Mouse (Mus musculus) spleen, postnatal 36 days (tissue): ENCODE measurements around the gene Astn1.

Source experiments
- DNase-seq, 2 experiments: peaks; one replicate each; pipeline ENCODE4 v3.0.0; 2022; ENCODE audit warnings: low spot score in 2 of 2, mixed read lengths in 1 of 2

Astn1 gene

GRCm38 (mm10) chr1:158607201-158607600 is 245.1 kb downstream of the Astn1 start:
- DNase-seq, result no peak

DNA sequence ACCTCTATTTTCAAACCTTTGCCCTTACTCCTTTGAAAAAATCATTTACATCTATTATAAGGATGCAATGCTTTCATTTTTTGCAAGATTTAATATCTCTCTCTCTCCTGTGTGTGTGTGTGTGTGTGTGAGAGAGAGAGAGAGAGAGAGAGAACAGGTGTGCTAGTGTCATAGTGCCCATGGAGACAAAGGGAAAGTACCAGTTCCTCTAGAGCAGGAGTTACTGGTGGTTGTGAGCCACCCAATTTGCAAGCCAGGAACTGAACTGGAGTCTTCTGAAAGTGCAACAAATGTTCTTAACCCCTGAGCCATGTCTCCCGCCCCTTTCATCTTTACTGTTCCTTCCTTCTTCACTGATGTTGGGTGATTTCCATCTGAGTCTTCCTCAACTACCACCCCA is 253.1 kb downstream of the Astn1 start:
- DNase-seq, result no peak

GRCm38 (mm10) chr1:158617943-158618342 is 255.9 kb downstream of the Astn1 start:
- no peak for DNase-seq

DNA sequence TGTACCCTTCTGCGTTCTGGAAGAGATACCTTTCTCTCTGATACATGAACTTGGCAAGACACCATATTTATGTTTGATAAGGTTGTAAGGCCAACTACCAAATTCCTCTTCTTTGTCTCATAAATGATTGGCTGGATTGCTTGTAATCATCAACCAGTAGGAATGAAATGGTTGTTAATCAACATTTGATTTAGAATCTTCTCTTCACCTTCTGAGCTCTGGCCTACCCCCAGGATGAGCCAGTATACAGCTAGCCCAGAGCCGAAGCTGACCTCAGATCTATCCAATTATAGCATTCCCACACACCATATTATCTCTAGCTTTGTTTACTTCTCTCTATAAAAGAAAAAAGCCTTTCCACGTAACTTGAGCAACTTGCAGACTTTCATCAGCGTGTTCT is 270.9 kb downstream of the Astn1 start:
- DNase-seq, result no peak

DNA sequence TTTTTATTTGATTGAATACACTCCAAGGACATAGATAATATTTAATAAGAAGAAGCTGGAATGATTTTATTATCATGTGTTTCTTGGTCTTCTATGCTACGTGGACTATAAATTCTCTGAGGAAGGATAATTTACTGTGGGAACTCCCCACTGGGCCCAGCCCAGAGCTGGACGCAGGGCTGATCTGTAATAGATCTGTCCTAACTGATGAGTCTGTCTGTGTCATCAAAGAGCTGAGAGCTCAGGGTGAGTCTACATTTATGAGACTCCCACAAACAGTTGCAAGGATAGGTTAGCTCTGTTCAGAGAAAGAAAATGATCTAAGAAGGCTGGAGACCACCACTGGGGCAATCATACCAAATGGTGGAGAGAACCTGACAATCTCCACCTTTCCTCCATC is 271.4 kb downstream of the Astn1 start:
- DNase-seq, result no peak

GRCm38 (mm10) chr1:158641306-158641705 is 279.2 kb downstream of the Astn1 start:
- no peak for DNase-seq

GRCm38 (mm10) chr1:158642247-158642646 is 280.2 kb downstream of the Astn1 start:
- no peak for DNase-seq

DNA sequence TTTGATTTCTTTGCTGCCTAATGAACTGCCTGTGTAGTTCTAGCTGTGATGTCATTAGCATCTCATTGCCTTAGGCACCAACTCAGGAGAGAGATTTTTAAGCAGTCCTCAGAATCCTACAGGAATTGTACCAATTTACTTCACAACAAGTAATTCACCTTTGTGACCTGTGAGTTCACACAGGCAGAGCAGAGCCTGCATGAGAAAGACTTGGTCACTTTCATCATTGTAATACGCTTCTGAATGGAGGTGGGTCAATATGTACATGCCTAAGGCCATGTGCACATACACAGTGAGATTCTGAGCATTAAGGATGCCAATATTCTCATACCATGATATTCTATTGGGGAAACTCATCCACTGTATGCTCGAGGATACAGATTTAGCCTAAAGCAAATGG is 290.7 kb downstream of the Astn1 start:
- DNase-seq, result no peak

GRCm38 (mm10) chr1:158653808-158654520 is 291.9 kb downstream of the Astn1 start:
- no peak for DNase-seq

DNA sequence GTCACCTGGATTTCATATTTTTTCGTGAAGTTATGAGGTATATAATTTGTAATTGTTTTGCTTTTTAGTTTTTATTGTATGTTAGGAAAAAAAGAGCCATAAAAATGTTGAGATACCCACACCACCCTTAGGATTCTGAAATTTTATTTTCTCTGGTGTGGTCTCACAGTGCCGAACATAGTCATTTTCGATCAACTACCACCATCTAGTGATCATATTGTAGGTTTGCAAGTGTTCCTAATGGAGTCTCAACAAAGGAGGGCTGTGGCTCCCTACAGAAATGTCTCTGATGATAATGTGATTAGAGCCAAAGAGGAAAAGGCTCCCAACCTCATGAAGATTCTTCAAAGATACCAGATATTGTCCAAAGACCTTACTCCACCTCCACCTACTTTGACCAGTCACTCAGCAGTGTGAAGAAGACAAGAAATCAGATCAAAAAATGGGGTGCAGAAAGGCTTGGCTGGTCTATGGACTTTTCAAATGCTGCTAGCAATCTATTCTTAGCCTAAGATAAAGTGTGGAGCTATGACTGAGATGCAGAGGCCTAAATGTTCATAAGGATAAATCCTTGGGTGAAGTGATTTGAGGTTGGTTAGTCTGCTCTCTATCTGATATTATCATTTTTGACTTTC is 292.6 kb downstream of the Astn1 start:
- no peak for DNase-seq

- no peak for DNase-seq
Observed at GRCm38 (mm10) chr1:158656986-158657385, 294.9 kb downstream of the Astn1 start.

GRCm38 (mm10) chr1:158666001-158666400 is 303.9 kb downstream of the Astn1 start:
- DNase-seq, result no peak

- DNase-seq, result peak in 1 of 2 experiments; percentile 1
Observed at GRCm38 (mm10) chr1:158669971-158670592, 308.0 kb downstream of the Astn1 start.

DNA sequence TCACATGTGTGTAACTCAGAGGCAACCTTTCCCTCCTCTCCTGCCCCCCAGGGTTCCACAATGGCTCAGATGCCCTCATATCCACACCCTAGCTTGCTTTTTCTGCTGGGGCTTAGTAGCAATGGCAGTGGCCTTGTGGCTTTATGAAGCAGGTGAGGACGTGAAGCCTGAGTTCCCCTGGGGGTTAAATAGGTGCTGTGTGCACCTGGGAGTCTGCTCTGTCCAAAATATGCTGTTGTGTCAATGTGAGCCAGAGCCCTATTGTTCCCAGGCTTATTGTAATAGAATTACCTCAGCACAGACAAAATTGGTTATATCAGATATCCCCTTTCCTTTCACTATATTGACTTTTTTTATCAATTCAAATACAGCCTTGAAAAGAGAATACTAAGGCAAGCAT is 325.7 kb downstream of the Astn1 start:
- no peak for DNase-seq

- DNase-seq, result no peak
Observed at GRCm38 (mm10) chr1:158697423-158697822, 335.4 kb downstream of the Astn1 start.

- DNase-seq, result no peak
Observed at GRCm38 (mm10) chr1:158697859-158698569, 335.9 kb downstream of the Astn1 start.

GRCm38 (mm10) chr1:158699276-158699675 is 337.2 kb downstream of the Astn1 start:
- no peak for DNase-seq

DNA sequence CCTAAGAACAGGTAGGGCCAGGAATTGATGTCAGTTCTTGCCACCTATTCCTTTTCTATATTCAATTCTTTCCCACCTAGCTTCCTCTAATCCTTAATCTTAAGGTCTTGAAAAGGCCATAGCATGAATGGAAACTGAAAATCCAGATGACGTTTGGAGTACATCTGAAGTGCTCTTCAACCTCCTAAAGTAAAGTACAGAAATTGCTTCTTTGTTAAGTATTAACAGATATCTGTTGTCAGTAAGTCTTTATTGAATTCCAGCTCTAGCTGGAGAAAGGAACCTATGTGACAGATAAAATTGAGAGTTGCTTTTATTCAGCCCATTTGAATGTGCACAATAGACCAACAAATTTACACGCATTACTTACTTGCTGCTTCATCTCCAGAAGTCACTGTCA is 338.1 kb downstream of the Astn1 start:
- no peak for DNase-seq

DNA sequence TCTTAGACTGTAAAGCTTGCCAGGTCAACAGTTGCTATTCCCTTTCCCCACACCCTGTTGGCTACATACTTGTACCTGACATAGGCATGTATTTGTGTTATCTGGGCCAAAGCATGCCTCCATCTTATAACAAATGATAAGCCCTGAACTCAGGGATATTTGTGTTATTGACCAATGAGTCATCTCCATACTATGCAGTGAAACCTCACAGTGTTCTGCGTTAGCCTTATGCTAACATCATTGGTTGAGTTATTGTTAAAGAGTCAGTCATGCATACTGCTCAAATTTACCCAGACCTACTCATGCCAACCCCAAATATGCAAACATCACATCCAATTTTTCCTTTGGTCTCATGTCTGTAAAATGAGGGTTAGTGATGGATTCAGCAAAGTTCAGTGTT is 339.3 kb downstream of the Astn1 start:
- no peak for DNase-seq

DNA sequence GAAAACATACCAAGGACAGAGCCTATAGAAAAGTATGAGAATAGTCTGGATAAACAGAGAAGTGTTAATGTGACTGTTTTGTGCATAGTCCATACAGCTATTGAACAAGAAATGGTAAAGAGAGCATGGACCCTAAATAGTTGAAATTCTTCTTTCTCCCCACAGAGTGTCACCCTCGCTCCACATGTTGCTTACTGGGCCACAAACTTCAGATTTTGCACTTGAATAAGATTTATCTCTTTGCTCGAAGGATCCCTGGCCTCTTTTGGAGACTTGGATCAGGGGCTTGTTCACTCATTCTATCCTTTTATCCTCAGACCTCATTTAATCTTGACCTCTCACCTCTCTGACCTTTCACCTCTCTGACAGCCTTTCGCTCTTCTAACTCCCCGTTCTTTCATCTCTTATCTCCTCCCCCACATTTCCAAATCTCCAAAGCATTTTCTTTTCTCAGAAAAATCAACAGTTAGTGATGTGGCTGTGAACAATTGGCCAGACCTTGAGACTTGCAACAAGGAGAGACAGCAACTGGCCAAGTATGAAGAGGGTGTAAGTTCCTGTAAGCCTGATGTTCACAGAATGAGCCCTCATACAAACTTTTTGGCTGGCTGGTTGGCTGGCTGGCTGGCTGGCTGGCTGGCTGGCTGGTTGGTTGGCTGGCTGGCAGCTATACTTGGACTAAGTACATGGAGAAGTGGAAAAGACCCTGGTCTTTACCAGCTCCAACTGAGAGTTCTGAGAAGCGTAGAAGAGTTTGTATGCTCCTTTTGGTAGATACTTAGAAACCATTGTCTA is 351.4 kb downstream of the Astn1 start:
- no peak for DNase-seq

DNA sequence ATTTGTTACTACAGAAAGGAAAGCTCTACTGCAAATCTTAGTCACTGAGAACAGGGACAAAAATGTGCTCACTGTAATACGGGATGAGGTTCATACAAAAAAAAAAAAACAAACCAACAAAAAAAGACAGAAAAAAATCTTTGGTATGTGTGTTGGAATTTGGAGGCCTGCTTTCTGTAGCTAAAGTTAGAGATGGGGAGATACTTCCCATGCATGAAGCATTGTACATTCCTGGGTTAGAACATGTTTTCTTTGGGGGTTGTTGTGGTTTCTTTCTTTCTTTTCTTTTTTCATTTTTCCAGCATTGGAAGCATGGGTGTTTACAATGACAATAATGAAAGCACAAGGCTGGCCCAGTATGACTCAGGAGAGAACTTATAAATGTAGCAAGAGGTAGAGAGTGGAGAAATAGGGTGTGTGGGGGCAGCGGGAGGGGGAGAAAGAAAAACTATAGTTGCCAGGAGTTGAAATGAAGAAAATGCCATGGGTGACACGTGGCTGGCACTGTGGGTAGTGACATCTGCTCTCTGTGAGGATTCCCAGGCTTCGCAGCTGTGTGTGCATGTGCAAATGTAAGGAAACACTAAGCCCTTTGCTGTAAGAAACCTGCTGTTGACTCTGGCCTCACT is 370.9 kb downstream of the Astn1 start:
- no peak for DNase-seq
